Mouse (Mus musculus) erythroblast, embryonic 14.5 days (primary cell): Measurements from ENCODE around the gene Slc6a13.

Source experiments
- GATA1 ChIP-seq: IDR thresholded peaks from 2 replicates; pipeline ENCODE4 v1.6.1; 2012; ENCODE audit warnings: low read length, inconsistent platforms, mixed read lengths
- TAL1 ChIP-seq: IDR thresholded peaks from 3 replicates; pipeline ENCODE4 v1.6.1; 2012; ENCODE audit warnings: low read length, inconsistent platforms, mixed read lengths

- TF ChIP-seq GATA1 (no peak), TAL1 (no peak)
Measured at GRCm38 (mm10) chr6:121343771-121344123, 43.7 kb downstream of the Slc6a13 start.
